Mouse (Mus musculus): ENCODE measurements around the gene Kif13a. TPM values are rescaled to one million over a fixed set of nuclear protein-coding genes. Genes with fewer than 3 reads are reported as not detected.

Gene Kif13a
- total and polyA plus RNA-seq, 3 experiments: 1.2 to 1.7 TPM; not detected in 1

- no peak for TF ChIP-seq BHLHE40 (IDR thresholded peaks at IDR 0.05; ENCODE audit: borderline replicate concordance, low read depth, low read length)
- no peak for TF ChIP-seq POLR2A (IDR thresholded peaks at IDR 0.05; ENCODE audit: control insufficient read depth in 1 of 2, insufficient read depth in 1 of 2, low read depth in 1 of 2, low read length in 2 of 2, poor library complexity in 1 of 2)
- TF ChIP-seq ZNF384 (IDR thresholded peaks at IDR 0.05; ENCODE audit: low read depth, low read length): no peak
- no peak for TF ChIP-seq MAFK (IDR thresholded peaks at IDR 0.05; ENCODE audit: borderline replicate concordance, low read depth, low read length)
- no peak for TF ChIP-seq USF2 (IDR thresholded peaks at IDR 0.05; ENCODE audit: borderline replicate concordance in 1 of 2, insufficient read depth in 1 of 2, low read depth in 1 of 2, low read length in 2 of 2)
- no peak for TF ChIP-seq ZKSCAN1 (IDR thresholded peaks at IDR 0.05; ENCODE audit: low read depth, low read length)
- no peak for TF ChIP-seq CHD1 (IDR thresholded peaks at IDR 0.05; ENCODE audit: low read depth, low read length)
- TF ChIP-seq GABPA (IDR thresholded peaks at IDR 0.05; ENCODE audit: low read depth, low read length): no peak
- Histone ChIP-seq H3K4me3 (ENCODE audit: control insufficient read depth in 1 of 2, insufficient read depth in 1 of 2, low read depth in 2 of 2, low read length in 2 of 2) (no peak overlapping the region), H3K4me1 (ENCODE audit: control insufficient read depth in 1 of 2, insufficient read depth in 2 of 2, low read length in 2 of 2) (no peaks in the 10 kb centered on the region), H3K27ac (ENCODE audit: control insufficient read depth, low read depth, low read length) (no peak overlapping the region), H3K36me3 (ENCODE audit: control insufficient read depth in 1 of 2, insufficient read depth in 2 of 2, low read length in 2 of 2) (no peaks in the 10 kb centered on the region; a peak in 1 of 4 replicates), H3K27me3 (ENCODE audit: control insufficient read depth in 1 of 2, insufficient read depth in 2 of 2, low read length in 2 of 2) (no peaks in the 10 kb centered on the region), H3K9me3 (replicated peaks; ENCODE audit: insufficient read depth, low read length) (no peaks in the 10 kb centered on the region), H3K9ac (ENCODE audit: control insufficient read depth, low read depth, low read length, poor library complexity, severe bottlenecking) (no peak overlapping the region), H3K79me2 (ENCODE audit: control insufficient read depth, insufficient read depth, low read length, poor library complexity) (no peaks in the 10 kb centered on the region)
- DNase-seq (ENCODE audit: low read depth, low spot score): no peak
Measured at GRCm38 (mm10) chr13:46757946-46758345, 171.7 kb downstream of the Kif13a start.

- H3K79me2 ChIP-seq (ENCODE audit: control insufficient read depth, insufficient read depth, low read length, poor library complexity): no peaks in the 10 kb centered on the region
- peaks cover 8 to 9% of the 10 kb centered on the region in 2 experiments for H3K4me1 ChIP-seq (ENCODE audit: control insufficient read depth in 1 of 2, insufficient read depth in 2 of 2, low read length in 2 of 2)
- DNase-seq (ENCODE audit: low read depth, low spot score): no peak
- H3K27me3 ChIP-seq (ENCODE audit: control insufficient read depth in 1 of 2, insufficient read depth in 2 of 2, low read length in 2 of 2): no peaks in the 10 kb centered on the region
- no peak for TF ChIP-seq USF1 (IDR thresholded peaks at IDR 0.05; ENCODE audit: low read depth, low read length)
- TF ChIP-seq HCFC1 (IDR thresholded peaks at IDR 0.05; ENCODE audit: low read depth, low read length): no peak
- no peak for TF ChIP-seq USF2 (IDR thresholded peaks at IDR 0.05; ENCODE audit: borderline replicate concordance in 1 of 2, insufficient read depth in 1 of 2, low read depth in 1 of 2, low read length in 2 of 2)
- no peak for TF ChIP-seq RCOR1 (IDR thresholded peaks at IDR 0.05; ENCODE audit: low read depth, low read length)
- no peak for TF ChIP-seq ETS1 (IDR thresholded peaks at IDR 0.05; ENCODE audit: low read depth, low read length)
- TF ChIP-seq MAFK (IDR thresholded peaks at IDR 0.05; ENCODE audit: borderline replicate concordance, low read depth, low read length): no peak
- no peak for TF ChIP-seq SMC3 (IDR thresholded peaks at IDR 0.05; ENCODE audit: low read depth, low read length)
- TF ChIP-seq RAD21 (IDR thresholded peaks at IDR 0.05; ENCODE audit: low read depth, low read length): no peak
- no peak for TF ChIP-seq JUND (IDR thresholded peaks at IDR 0.05; ENCODE audit: low read depth, low read length)
- no peak for TF ChIP-seq NRF1 (IDR thresholded peaks at IDR 0.05; ENCODE audit: insufficient read depth, low read depth, low read length, poor library complexity, severe bottlenecking)
- no peak for TF ChIP-seq NELFE (IDR thresholded peaks at IDR 0.05; ENCODE audit: low read depth, low read length)
- TF ChIP-seq CHD2 (IDR thresholded peaks at IDR 0.05; ENCODE audit: low read length): no peak
- TF ChIP-seq KAT2A (conservative IDR thresholded peaks at IDR 0.05; ENCODE audit: low read depth, low read length): no peak
- TF ChIP-seq E2F4 (IDR thresholded peaks at IDR 0.05; ENCODE audit: borderline replicate concordance, low read depth, low read length): no peak
- no peak overlapping the region for H3K27ac ChIP-seq (ENCODE audit: control insufficient read depth, low read depth, low read length)
- H3K36me3 ChIP-seq (ENCODE audit: control insufficient read depth in 1 of 2, insufficient read depth in 2 of 2, low read length in 2 of 2): peaks cover 0 to 6% of the 10 kb centered on the region in 2 experiments; a peak in 2 of 4 replicates
- H3K9ac ChIP-seq (ENCODE audit: control insufficient read depth, low read depth, low read length, poor library complexity, severe bottlenecking): no peak overlapping the region
- no peak overlapping the region for H3K4me3 ChIP-seq (ENCODE audit: control insufficient read depth in 1 of 2, insufficient read depth in 1 of 2, low read depth in 2 of 2, low read length in 2 of 2)
- no peaks in the 10 kb centered on the region for H3K9me3 ChIP-seq (replicated peaks; ENCODE audit: insufficient read depth, low read length)
Measured at GRCm38 (mm10) chr13:46753294-46753693, 176.4 kb downstream of the Kif13a start.

All from MEL (cell line).